Mouse (Mus musculus) stomach, embryonic 14.5 days (tissue): ENCODE measurements at regions not wholly inside any gene's neighbourhood (a gene's known extent, or its start where the extent isn't known, plus 50 kb on each side); places are given as distances from the start of the nearest gene placed in this dataset.

Experiments used
- ATAC-seq: fragments of 200-750 bp; cut with Nextera tagmentation; 2 replicates; pipeline ENCODE4 v1.8.0; 2017; ENCODE audit warnings: low read depth, moderate TSS enrichment; ENCODE audit not compliant: insufficient number of reproducible peaks, insufficient read depth, low FRiP score
- H3K27ac ChIP-seq: fragments of 300-500 bp; sonication (generic); 2 replicates; pipeline ENCODE4 v1.5.1; 2014; ENCODE audit warnings: mild to moderate bottlenecking, low read length, moderate library complexity, mixed read lengths
- H3K27me3 ChIP-seq: fragments of 300-500 bp; sonication (generic); 2 replicates; pipeline ENCODE4 v1.6.1; 2014; ENCODE audit warnings: low read length, control low read depth, mixed read lengths; ENCODE audit not compliant: control insufficient read depth, insufficient read depth
- H3K36me3 ChIP-seq: fragments of 300-500 bp; sonication (generic); 2 replicates; pipeline ENCODE4 v1.6.1; 2014; ENCODE audit warnings: mild to moderate bottlenecking, control low read depth, low read length, moderate library complexity, mixed read lengths; ENCODE audit not compliant: control insufficient read depth, insufficient read depth
- H3K4me1 ChIP-seq: fragments of 300-500 bp; sonication (generic); 2 replicates; pipeline ENCODE4 v1.6.1; 2014; ENCODE audit warnings: low read length, control low read depth, mixed read lengths; ENCODE audit not compliant: control insufficient read depth, insufficient read depth
- H3K4me2 ChIP-seq: fragments of 300-500 bp; sonication (generic); replicated peaks from 2 replicates; pipeline ENCODE4 v1.6.1; 2014; ENCODE audit warnings: low read depth, low read length, control low read depth
- H3K4me3 ChIP-seq: fragments of 300-500 bp; sonication (generic); 2 replicates; pipeline ENCODE4 v1.5.1; 2014; ENCODE audit warnings: low read depth, low read length, control low read depth
- H3K9ac ChIP-seq: fragments of 300-500 bp; sonication (generic); replicated peaks from 2 replicates; pipeline ENCODE4 v1.6.1; 2014; ENCODE audit warnings: low read depth, mild to moderate bottlenecking, control low read depth, low read length, moderate library complexity, mixed read lengths
- H3K9me3 ChIP-seq: fragments of 300-500 bp; sonication (generic); 2 replicates; pipeline ENCODE4 v1.6.1; 2016; ENCODE audit warnings: low read depth, low read length, control low read depth; ENCODE audit not compliant: control insufficient read depth
- WGBS: fragments of 180-500 bp; shearing (Covaris S2); extraction: QIAGEN DNeasy Blood & Tissue Kit; methylation state at CpG from one replicate; pipeline ENCODE4 v1.1.7; 2014; 5-methylcytosine and 5-hydroxymethylcytosine counted together

DNA sequence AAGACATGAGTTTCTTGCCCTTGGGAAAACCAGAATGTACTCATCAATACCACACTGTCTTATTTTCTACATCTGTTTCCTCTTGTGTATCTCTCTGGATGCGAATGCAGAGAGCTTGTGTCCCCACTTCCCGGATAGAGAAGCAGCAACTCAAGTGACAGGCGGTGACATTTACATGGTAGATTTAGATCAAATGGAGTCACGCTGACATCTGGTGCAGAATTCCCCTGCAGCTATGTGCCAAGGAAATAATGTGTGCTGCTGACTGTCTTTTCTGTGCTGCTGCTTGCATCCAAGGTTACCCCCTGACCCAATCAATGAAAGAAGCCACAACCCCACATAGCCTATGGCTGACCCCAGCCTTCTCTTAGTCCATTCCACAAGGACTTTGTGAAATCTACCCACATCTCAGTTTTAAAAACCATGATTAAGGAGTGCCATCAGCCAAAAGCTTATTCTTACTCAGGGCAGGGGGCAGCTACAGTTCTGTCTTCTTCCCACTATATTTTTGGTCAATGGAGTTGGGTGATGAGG, 69.2 kb upstream of the Sstr4 start:
- no peaks in the 10 kb centered on the region for H3K36me3 ChIP-seq
- no peaks in the 10 kb centered on the region for H3K4me1 ChIP-seq
- H3K4me3 ChIP-seq, result no peak overlapping the region
- no peak overlapping the region for H3K27ac ChIP-seq
- 81% methylated on average over 4 of the region's 4 CpGs for WGBS
- no peak for ATAC-seq
- H3K9me3 ChIP-seq, result no peaks in the 10 kb centered on the region
- no peak overlapping the region for H3K4me2 ChIP-seq
- no peak overlapping the region for H3K9ac ChIP-seq
- peaks cover 1% of the 10 kb centered on the region; the same call in 1 of the 2 replicates for H3K27me3 ChIP-seq

DNA sequence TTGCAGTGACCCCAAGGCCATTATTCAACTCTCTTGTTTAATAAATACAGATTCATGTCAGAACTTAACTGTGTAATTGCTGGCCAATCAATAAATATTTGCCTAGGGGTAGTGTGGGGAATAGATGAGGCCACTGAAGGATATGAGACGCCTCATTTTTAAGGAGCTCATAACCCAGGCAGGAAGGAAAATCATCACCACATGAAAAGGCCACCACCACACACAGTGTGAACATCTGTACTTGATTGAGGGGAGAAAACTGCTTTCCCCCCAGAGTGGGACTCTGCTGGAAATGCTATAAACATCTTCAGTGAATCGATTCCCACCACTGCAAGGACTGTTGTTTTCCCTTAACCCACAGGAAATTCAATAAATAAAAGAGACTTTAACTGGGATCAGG, 68.7 kb upstream of the Sstr4 start:
- no peak overlapping the region for H3K4me2 ChIP-seq
- H3K4me1 ChIP-seq, result no peaks in the 10 kb centered on the region
- no peak for ATAC-seq
- H3K36me3 ChIP-seq, result no peaks in the 10 kb centered on the region
- H3K9ac ChIP-seq, result no peak overlapping the region
- H3K27ac ChIP-seq, result no peak overlapping the region
- H3K4me3 ChIP-seq, result no peak overlapping the region
- 44% methylated on average over 2 of the region's 2 CpGs for WGBS
- no peaks in the 10 kb centered on the region for H3K9me3 ChIP-seq
- peaks cover 2% of the 10 kb centered on the region; the same call in 1 of the 2 replicates for H3K27me3 ChIP-seq

DNA sequence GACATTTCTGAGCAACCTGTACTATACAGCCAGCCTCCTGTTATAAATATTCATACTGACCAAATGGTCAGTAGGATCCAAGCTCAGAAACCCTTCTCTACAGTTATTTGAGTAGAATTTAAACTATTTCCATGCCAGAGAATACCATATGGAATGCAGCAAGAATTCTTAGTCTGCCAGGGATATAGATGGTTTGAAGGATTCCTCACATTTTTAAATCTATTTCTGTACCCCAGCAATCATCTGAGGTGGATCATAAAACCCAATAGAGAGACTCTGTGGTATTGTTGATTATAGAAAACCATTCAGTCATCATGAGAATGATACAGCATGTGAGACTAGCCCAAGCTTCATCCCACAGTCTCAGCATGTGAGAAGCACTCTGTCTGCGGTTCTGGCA, 67.6 kb upstream of the Sstr4 start:
- H3K9ac ChIP-seq, result no peak overlapping the region
- H3K27me3 ChIP-seq, result peaks cover 2% of the 10 kb centered on the region; the same call in 1 of the 2 replicates
- no peaks in the 10 kb centered on the region for H3K36me3 ChIP-seq
- H3K9me3 ChIP-seq, result no peaks in the 10 kb centered on the region
- no peak for ATAC-seq
- H3K4me1 ChIP-seq, result no peaks in the 10 kb centered on the region
- no peak overlapping the region for H3K27ac ChIP-seq
- WGBS, result 83% methylated on average over 1 of the region's 1 CpGs
- no peak overlapping the region for H3K4me2 ChIP-seq
- H3K4me3 ChIP-seq, result no peak overlapping the region

DNA sequence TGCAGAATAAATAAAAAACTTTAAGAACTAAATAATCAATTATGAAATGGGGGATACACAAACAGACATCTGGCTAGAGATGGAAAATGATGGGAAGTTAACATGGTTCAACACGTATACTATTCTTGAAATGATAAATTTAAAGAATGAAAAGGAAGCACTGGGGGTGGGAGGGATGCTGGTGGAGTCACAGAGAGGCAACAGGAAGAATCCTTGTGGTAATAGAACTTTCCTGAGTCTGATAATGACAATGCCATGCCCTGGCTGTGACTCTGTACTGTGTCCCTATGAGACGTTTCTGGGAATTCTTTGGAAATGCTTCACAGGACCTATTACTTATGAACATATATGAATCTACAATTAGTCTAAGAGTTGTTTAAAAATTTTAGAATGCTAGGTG, 64.8 kb upstream of the Sstr4 start:
- Histone ChIP-seq H3K27ac (no peak overlapping the region), H3K4me1 (no peaks in the 10 kb centered on the region), H3K9me3 (no peaks in the 10 kb centered on the region), H3K9ac (no peak overlapping the region), H3K36me3 (no peaks in the 10 kb centered on the region), H3K4me2 (no peak overlapping the region), H3K27me3 (peaks cover 2% of the 10 kb centered on the region; the same call in 1 of the 2 replicates), H3K4me3 (no peak overlapping the region)
- 71% methylated on average over 2 of the region's 2 CpGs for WGBS
- no peak for ATAC-seq

DNA sequence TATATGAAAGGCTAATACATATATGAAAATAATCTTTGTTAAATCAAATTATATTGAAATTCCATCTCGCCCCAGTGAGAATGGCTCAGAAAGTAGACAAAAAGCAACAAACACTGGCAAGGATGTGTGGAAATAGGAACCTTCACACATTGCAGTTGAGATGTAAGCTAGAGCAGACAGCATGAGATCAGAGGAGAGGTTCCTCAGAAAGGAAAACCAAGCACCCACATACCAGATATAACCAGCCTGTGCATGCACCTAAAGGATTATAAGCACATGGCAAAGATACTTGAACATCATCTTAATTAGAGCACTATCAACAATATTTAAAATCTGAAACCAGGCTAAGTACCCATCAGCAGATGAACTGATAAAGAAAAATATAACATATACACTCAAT, 60.6 kb upstream of the Sstr4 start:
- no peaks in the 10 kb centered on the region for H3K36me3 ChIP-seq
- H3K4me2 ChIP-seq, result no peak overlapping the region
- no peaks in the 10 kb centered on the region for H3K9me3 ChIP-seq
- 0 out of 2 replicates have a peak, but pooled peaks cover 2% of the 10 kb centered on the region for H3K4me1 ChIP-seq
- no peak for ATAC-seq
- peaks cover 2% of the 10 kb centered on the region; the same call in 1 of the 2 replicates for H3K27me3 ChIP-seq
- no peak overlapping the region for H3K27ac ChIP-seq
- 89% methylated on average over 1 of the region's 1 CpGs for WGBS
- no peak overlapping the region for H3K9ac ChIP-seq
- H3K4me3 ChIP-seq, result no peak overlapping the region

DNA sequence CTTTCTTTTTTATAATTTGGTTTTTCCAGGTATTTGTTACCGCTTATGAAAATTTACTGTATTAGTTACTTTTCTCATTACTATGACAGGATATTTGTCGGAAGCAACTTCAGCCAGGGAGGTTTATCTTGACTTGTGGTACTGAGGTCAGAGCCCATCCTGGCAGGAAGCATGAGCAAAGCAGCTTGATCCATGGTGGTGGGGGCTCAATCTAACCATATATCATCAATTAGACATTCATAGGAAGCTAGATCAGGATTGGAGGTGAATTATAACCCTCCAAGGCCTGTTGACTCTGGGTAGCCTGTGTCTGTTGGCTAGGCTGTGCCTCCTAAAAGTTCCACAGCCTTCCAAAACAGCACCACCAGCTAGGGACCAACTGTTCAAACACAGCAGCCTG, 58.5 kb upstream of the Sstr4 start:
- Histone ChIP-seq H3K27me3 (no peaks in the 10 kb centered on the region), H3K36me3 (no peaks in the 10 kb centered on the region), H3K9ac (no peak overlapping the region), H3K27ac (no peak overlapping the region), H3K4me1 (0 out of 2 replicates have a peak, but pooled peaks cover 2% of the 10 kb centered on the region), H3K9me3 (no peaks in the 10 kb centered on the region), H3K4me3 (no peak overlapping the region), H3K4me2 (no peak overlapping the region)
- WGBS, result 90% methylated on average over 2 of the region's 2 CpGs
- ATAC-seq, result no peak

DNA sequence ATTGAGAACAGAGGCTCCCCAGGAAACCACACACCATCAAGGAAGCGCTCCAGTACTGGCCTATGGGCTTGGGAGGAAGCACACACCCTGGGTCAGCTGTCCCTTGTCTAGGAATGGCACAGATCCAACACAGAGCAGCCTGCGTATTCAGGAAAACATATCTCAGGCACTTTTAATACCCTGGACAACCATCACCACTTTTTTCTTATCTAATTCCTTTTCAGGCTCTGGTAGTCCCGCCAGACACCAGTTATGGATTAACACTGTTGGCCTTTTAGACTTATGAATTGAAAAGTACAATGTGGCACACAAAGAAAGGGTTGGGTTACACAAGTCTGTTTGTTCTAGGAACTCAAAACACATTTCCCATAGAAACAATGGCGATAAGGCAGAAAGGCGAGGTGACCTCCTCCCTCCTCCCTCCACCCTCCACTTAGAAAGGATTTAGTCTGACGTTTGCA, 56.8 kb upstream of the Sstr4 start:
- WGBS, result 20% methylated on average over 6 of the region's 6 CpGs
- H3K9me3 ChIP-seq, result no peaks in the 10 kb centered on the region
- no peak overlapping the region for H3K4me2 ChIP-seq
- ATAC-seq, result peak; percentile 87
- H3K27ac ChIP-seq, result 0 out of 2 replicates have a peak overlapping the region, but pooled peaks have one; percentile 29
- H3K4me1 ChIP-seq, result 0 out of 2 replicates have a peak, but pooled peaks cover 2% of the 10 kb centered on the region
- H3K9ac ChIP-seq, result no peak overlapping the region
- H3K4me3 ChIP-seq, result no peak overlapping the region
- no peaks in the 10 kb centered on the region for H3K36me3 ChIP-seq
- H3K27me3 ChIP-seq, result no peaks in the 10 kb centered on the region

DNA sequence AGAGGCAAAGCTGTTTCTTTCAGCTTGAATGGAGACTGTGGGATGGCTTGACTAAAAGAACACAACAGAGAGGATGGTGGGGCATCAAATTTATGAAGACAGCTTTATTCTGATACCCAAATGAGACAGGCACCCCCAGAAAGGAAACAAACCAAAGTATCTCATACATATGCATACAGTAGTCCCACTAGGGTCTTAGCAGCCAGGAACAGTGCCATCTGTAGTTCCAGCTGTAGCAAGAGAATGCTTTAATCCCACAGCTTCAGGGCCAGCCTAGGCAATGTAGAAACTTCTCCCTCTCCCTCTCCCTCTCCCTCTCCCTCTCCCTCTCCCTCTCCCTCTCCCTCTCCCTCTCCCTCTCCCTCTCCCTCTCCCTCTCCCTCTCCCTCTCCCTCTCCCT, 56.2 kb upstream of the Sstr4 start:
- H3K27me3 ChIP-seq, result no peaks in the 10 kb centered on the region
- no peak overlapping the region for H3K4me3 ChIP-seq
- H3K36me3 ChIP-seq, result no peaks in the 10 kb centered on the region
- H3K27ac ChIP-seq, result 0 out of 2 replicates have a peak overlapping the region, but pooled peaks have one; percentile 29
- H3K4me1 ChIP-seq, result 0 out of 2 replicates have a peak, but pooled peaks cover 2% of the 10 kb centered on the region
- no peak for ATAC-seq
- no peak overlapping the region for H3K4me2 ChIP-seq
- H3K9me3 ChIP-seq, result no peaks in the 10 kb centered on the region
- H3K9ac ChIP-seq, result no peak overlapping the region

DNA sequence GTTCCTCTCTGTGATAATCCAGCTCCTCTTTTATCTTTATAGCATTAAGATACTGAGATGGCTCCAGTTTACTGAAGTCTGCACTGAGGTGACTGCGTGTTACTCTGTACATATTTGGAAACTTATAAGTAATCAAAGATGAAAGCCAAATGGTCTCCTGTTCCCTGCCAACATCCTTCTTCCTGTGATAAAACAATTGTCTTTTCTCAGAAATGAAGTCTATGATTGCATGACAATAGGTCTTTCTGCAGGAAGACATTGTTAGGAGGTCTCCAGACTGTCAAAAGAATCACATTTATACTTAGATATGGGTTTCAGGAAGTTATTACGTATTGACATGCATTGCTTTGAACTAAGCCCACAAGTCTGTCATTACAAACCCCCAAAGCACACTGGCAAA, 51.0 kb upstream of the Sstr4 start:
- Histone ChIP-seq H3K4me1 (no peaks in the 10 kb centered on the region), H3K9ac (no peak overlapping the region), H3K9me3 (no peaks in the 10 kb centered on the region), H3K36me3 (no peaks in the 10 kb centered on the region), H3K4me3 (no peak overlapping the region), H3K27me3 (no peaks in the 10 kb centered on the region), H3K4me2 (no peak overlapping the region), H3K27ac (no peak overlapping the region)
- 74% methylated on average over 2 of the region's 2 CpGs for whole genome bisulfite sequencing
- ATAC-seq, result no peak
